Mouse (Mus musculus) myocyte (in vitro differentiated cells): ENCODE measurements around the gene Arhgdia.

Experiments used
- CEBPB ChIP-seq: IDR thresholded peaks from 2 replicates; pipeline ENCODE4 v1.6.1; 2011; ENCODE audit warnings: mild to moderate bottlenecking, moderate library complexity; ENCODE audit not compliant: poor library complexity, insufficient read depth, severe bottlenecking
- E2F4 ChIP-seq: IDR thresholded peaks from one replicate; pipeline ENCODE4 v1.6.1; 2011; ENCODE audit warnings: mild to moderate bottlenecking, control low read depth, moderate library complexity; ENCODE audit not compliant: insufficient read depth
- MAX ChIP-seq: IDR thresholded peaks from one replicate; pipeline ENCODE4 v1.6.1; 2011; ENCODE audit warnings: low read depth, mild to moderate bottlenecking, control low read depth
- MYOD1 ChIP-seq, 3 experiments: IDR thresholded peaks; one replicate each; pipeline ENCODE4 v1.6.1; 2011; ENCODE audit warnings: control low read depth in 2 of 3, low read depth in 2 of 3, mild to moderate bottlenecking in 2 of 3, moderate library complexity in 1 of 3; ENCODE audit not compliant: insufficient read length in 2 of 3, control insufficient read depth in 1 of 3
- MYOG ChIP-seq, 3 experiments: IDR thresholded peaks; one replicate each; pipeline ENCODE4 v1.6.1; 2011; ENCODE audit warnings: control low read depth in 2 of 3, low read depth in 2 of 3, mild to moderate bottlenecking in 2 of 3; ENCODE audit not compliant: insufficient read length in 2 of 3, control insufficient read depth in 1 of 3, insufficient read depth in 1 of 3
- POLR2A ChIP-seq: IDR thresholded peaks from one replicate; pipeline ENCODE4 v1.6.1; 2011; ENCODE audit warnings: low read depth, mild to moderate bottlenecking, control low read depth, moderate library complexity; ENCODE audit not compliant: insufficient read length
- POLR2AphosphoS2 ChIP-seq: IDR thresholded peaks from one replicate; pipeline ENCODE4 v1.6.1; 2011; ENCODE audit warnings: low read depth, control low read depth; ENCODE audit not compliant: insufficient read length
- TCF12 ChIP-seq: IDR thresholded peaks from one replicate; pipeline ENCODE4 v1.6.1; 2011; ENCODE audit warnings: mild to moderate bottlenecking, control low read depth; ENCODE audit not compliant: poor library complexity, insufficient read depth, severe bottlenecking
- TCF3 ChIP-seq: IDR thresholded peaks from one replicate; pipeline ENCODE4 v1.6.1; 2011; ENCODE audit warnings: low read depth, control low read depth; ENCODE audit not compliant: insufficient read length
- USF1 ChIP-seq: IDR thresholded peaks from one replicate; pipeline ENCODE4 v1.6.1; 2011; ENCODE audit warnings: low read depth, mild to moderate bottlenecking, control low read depth, moderate library complexity

DNA sequence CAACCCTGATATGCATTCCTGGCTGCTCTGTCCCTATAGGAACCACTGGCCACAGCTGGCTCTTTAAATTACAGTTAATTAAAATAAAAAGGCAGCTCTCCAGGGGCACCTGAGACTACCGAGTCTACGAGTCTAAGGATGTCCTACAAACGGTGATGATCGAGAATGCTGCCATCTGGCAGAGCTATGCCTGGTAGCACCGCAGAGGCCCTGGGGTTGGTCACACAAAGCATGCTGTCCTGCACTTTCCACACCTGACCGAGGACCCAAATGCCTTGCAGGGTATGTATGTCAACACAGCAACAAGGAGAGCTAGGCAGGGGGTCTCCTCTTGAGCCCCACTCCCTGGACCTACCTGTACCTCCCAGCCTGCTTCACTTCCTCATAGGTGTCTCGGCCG is 32.6 kb upstream of the Arhgdia start:
- TF ChIP-seq CEBPB (no peak), POLR2A (no peak), USF1 (no peak), TCF12 (no peak), POLR2AphosphoS2 (no peak), MAX (no peak), E2F4 (no peak), TCF3 (no peak), MYOG (IDR thresholded peaks at IDR 0.05; ENCODE audit: control insufficient read depth in 1 of 3, insufficient read depth in 1 of 3, insufficient read length in 2 of 3, low read depth in 2 of 3) (no peak), MYOD1 (IDR thresholded peaks at IDR 0.05; ENCODE audit: control insufficient read depth in 1 of 3, insufficient read length in 2 of 3, low read depth in 2 of 3) (no peak)
